Mouse (Mus musculus) megakaryocyte progenitor cell, adult 5-6 weeks (primary cell): Measurements from ENCODE around the gene Evi2a. TPM values are rescaled to one million over a fixed set of nuclear protein-coding genes. Genes with fewer than 3 reads are reported as not detected.

Source experiments
- ATAC-seq: replicated peaks from 2 replicates; pipeline ENCODE4 v1.8.0; 2016; ENCODE audit warnings: mild to moderate bottlenecking, moderate TSS enrichment, inconsistent platforms; ENCODE audit not compliant: poor library complexity
- total RNA-seq, 2 experiments: library from RNA; stranded (forward) in 1 of 2; stranded (reverse) in 1 of 2; fragments of 157-497, 149-512 nt in 1 of 2; fragments of 200-1000 nt in 1 of 2; gene quantifications; 2 replicates each; pipeline versions ENCODE4 v1.2.3 to v1.2.4; 2015 to 2017

The Evi2a gene
- total RNA-seq, 2 experiments from 2014 or later = 17.5 to 19.5 TPM

DNA sequence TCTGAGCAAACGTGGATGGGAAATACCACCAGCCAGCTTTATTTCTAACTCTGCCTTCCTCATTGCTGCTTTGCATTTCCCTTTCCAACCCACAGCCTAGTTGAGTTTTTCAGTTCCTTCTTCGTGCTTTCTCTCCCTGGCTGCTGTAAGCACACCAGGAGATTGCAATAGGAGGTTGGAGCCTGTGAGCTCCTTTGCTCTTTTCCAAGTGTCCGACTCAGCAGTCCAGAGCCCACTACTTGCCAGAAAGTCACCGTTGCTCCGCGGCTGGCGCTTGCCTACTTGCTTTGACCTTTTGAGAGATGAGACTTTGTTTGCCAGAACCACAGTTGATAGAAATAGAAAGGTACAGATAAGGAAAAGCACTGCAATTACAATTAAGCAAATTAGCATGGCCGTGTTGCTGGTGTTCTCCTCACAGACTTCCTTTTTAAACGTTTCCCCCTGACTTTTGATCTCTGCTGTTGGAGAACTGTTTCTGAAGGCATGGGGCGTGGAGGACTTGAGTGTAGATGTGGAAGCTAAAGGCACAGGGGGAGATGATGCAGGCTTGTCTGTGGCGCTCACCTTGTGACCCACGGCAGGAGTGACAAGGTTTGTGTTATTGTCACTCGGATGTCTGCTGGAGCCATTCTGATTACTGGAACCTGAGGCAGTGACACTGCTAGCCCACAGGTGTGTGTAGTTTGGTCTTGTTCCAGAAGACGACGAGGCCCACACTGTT lies 3.2 kb downstream of the Evi2a start:
- peak; percentile 9; the same call in 1 of the 2 replicates for ATAC-seq

DNA sequence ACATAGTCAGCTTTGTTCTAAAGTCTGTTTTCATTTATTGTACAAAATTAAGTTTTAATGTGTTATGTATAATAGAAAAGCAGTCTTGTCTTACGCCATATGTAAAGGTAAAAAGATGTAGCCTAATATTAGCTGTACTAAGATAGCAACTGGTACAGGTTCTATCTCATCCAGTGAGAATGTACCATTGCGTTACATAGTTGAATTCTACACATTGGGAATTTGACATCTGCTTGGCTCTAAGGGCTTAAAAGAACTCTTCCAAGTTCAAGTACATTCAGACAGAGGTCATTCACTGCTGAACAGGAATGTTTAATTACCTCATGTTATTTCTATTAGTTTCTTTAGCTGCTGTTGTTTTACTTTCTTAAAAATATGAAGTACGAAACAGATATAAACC lies 3.9 kb downstream of the Evi2a start:
- no peak for ATAC-seq

- no peak for ATAC-seq
Observed at GRCm38 (mm10) chr11:79524310-79524575, 6.2 kb downstream of the Evi2a start.

DNA sequence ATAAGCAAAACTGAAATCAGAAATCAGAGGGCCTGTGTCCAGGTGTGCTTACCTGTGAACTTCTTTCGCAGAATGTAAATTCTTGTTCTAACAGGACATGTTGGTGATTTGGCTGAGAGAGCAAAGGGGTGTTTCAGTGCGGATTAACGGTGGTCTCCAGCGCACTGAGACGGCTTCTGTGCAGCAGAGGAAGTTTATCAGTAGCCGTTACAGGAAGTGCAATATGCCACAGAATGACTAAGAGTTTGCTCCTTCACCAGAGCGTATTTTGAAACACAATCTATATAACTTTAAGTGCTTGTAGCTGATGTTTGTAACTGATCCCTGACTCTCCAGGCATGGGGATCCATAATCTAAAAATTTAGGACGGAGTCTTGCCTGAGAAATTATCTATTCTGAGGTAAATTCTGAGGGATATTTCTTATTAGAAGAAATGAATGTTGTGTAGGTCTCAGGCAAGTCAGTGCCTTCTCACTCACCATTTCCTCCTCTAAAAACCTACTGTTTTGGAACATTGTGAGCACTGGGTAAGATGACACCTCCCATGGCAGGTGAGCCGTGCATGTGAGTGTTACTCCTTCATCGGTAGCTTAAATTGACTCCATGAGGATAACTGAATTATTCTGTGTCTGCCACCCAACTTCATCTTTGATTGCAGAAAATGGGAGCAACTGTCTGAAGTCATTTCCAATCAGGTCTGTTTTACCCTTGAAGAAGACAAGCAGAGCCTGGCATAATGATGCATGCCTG lies 6.7 kb downstream of the Evi2a start, which contains the start of gene Evi2b:
Evi2b (minus strand) TSS at position 203 of the 750 bp plus-strand sequence.
- peak; percentile 59 for ATAC-seq

DNA sequence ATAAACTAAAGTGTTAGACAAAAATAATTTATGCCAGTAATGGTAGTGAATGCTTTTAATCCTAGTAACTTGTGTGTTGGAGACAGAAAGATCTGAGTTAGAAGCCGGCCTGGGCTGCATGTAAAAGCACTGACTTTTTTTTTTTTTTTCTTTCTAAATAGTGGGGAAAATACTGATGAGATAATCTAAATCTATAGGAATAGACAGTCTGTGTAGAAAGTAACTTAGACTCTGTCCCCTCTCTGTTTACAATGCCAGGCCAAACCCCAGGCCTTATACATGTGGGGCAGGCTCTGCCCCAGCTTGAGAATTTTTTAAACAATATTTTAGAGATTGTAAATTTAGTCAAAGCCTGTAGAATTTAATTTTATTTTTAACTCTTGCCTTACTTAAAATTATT lies 7.5 kb downstream of the Evi2a start:
- ATAC-seq = no peak

GRCm38 (mm10) chr11:79521930-79522329 lies 8.5 kb downstream of the Evi2a start:
- ATAC-seq = peak; percentile 65

DNA sequence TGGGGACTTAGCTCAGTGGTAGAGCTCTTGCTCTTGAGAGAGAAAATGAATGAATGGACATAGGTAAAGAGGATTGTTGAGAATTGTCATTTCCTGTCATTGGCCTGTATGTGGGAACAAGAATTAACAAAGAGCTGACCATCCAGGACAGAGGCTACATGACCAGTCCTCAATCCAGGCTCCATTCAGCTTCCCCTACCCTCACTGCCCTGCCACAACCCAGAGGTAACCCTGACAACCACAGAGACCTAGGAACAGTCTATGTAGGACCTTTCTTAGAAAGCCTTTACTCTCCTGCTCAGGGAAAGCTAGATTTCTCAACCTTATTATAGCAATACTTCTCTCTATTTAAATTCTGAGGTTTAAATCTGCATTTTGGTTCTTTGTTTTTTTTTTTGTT lies 9.6 kb downstream of the Evi2a start:
- ATAC-seq = no peak

DNA sequence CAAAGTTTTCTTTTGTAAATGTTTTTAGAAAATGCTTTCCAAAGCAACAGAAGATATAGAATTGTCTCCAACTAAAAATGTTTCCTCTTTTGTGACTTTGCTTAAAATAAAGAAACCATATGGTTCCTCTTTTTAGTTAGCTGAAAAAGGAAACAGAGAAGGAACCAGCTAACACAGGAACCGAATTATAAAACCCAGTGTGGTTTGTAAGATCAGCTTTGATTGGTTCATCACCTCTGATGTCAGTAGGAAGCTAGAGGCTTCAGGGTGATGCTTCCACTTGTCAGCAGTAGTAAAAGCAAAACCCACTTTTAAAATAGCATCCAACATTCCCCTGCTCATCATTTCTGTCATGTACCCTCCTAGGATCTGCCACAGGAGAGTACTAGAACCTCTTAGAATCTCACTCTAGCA lies 10.5 kb downstream of the Evi2a start:
- peak; percentile 81 for ATAC-seq

- no peak for ATAC-seq
Observed at GRCm38 (mm10) chr11:79519299-79519698, 11.1 kb downstream of the Evi2a start.

- ATAC-seq = no peak
Observed at GRCm38 (mm10) chr11:79515798-79516197, 14.6 kb downstream of the Evi2a start.

DNA sequence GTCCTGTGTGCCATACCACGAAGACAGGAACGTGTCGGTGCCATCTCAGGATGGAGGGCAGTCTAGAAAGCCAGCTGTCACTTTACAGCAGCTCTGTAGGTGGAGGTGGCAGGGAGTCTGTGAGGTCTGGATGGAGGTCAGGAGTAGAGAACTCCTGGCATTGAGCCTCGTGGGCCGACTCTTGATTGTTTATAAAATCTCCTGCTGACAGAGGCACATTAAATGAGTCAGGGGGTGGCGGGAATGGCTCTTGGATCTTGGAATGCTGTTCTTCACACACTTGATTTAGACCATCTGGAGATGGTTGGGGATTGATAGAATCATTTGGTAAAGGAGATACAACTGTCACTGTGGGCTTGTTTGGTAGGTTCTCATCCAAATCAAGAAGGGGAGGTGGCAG lies 15.1 kb downstream of the Evi2a start:
- ATAC-seq = no peak

DNA sequence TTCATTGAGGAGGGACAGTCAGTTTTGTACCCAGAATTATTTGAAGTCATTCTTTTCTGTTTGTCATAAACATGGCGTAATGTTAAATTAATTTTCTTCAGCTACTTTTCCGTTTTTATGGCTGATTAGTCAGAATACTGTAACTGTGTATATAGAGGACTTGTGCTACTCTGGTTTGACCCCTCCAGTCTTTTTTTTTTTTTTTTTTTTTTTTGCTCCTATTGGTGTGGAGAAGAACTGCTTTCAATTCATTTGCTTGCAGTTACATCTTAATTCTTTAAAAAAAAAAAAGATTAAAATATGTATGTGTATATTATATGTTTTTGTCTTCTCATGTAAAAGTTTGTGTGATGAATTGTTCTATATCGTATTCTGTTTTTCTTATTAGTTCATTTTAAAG lies 18.4 kb downstream of the Evi2a start:
- ATAC-seq = no peak

DNA sequence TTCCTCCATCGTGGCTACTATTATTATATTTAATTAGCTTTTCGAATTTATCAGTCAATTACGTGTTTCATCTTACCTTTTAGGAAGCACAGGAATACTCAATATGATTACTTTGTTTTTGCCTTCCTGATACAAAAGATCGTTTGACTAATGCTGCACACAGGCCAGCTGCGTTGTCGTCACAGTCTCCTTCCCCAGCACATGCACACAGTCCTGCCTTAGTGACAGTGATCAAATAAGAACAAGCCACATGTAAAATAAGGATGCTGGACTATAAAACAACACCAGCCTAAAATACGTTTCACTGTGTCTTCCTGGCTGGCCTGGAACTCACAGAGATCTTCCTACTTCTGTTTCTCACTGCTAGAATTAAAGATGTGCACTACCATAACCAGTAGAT lies 25.9 kb downstream of the Evi2a start:
- no peak for ATAC-seq

DNA sequence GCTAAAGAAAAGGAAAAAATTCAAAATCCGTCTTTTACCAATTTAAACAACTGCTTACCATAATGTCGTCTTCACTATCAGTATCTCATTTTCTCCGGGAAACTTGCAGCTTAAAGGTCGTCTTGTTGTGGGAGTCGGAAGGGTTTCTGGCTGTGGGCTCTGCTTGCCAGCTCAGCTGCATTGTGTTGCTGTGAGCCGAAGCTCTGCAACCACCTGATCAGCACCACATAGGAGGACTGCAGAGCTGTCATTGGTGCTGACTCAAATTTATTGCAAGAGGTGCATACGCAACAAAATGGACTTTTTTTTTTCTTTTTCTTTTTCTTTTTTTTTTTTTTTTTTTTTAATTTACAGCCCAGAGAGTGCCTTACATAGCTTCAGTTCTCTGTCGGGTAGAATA lies 26.6 kb downstream of the Evi2a start, which contains the start of gene Omg:
Omg (minus strand) TSS at position 240 of the 400 bp plus-strand sequence.
- no peak for ATAC-seq

- no peak for ATAC-seq
Observed at GRCm38 (mm10) chr11:79502917-79503316, 27.5 kb downstream of the Evi2a start.

DNA sequence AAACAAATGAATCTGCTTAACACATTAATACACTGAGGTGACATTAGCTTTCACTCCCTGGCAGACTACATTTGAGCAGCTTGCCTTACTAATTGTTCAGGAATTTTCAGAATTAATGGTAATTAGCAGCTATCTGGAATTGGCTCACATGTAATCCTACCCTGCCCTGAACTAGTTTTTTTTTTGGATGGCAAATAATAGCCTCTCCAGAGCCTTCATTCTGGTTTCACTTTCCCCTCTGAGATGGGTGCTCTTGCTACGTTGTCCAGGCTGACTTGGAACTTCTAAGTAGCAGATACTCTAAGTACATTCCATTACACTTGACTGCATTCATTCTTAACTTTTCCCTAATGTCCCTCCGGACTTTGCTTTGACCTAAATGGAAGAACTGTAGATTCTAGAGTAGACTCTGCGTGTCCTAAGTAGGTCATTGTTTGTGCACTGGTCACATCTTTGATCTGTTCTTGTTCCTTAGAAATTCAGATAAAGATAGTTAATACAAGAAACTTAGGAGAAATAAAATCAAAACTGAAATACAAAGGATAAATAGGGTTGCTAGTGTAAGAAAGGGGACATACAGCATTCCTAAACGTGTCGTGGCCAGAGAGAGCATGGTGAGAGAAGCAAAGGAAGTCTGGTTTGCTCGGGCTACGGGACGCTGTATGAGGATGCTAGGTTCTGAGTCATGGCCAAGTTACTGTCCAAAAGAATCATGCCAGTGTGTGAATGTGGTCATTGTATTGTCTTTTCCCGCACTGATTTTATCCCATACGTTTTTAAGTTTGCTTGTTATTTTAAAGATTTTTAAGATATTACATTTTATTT lies 35.2 kb downstream of the Evi2a start:
- 0 out of 2 replicates have a peak, but pooled peaks have one; percentile 34 for ATAC-seq

DNA sequence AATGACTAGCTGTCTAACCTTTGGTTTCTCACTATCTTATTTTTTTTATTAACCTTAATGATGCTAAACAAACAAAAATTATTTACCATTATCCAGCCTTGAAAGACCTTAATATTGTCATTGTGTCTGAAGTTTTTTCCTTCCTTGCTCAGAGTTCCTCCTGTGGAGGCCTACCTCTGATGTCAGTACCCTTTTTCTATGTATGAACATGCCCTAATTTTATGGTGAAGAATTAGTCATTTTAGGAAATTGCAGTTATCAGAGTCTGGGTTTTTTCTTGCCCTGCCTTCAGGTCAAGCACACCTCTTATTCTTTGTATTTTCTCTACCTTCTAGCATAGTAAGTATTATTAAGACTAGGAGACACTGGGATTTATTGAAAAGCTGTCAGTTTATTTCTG lies 45.7 kb downstream of the Evi2a start:
- no peak for ATAC-seq

- ATAC-seq = no peak
Observed at GRCm38 (mm10) chr11:79483876-79484528, 46.4 kb downstream of the Evi2a start.

GRCm38 (mm10) chr11:79483392-79483791 lies 47.0 kb downstream of the Evi2a start:
- ATAC-seq = no peak
